Mouse (Mus musculus): Measurements from ENCODE around the gene Ttll13.

GRCm38 (mm10) chr7:80205705-80206589, 40.2 kb upstream of the Ttll13 start:
- TF ChIP-seq EP300 (IDR thresholded peaks at IDR 0.05; ENCODE audit: low read depth) (no peak), CTCF (IDR thresholded peaks at IDR 0.05; ENCODE audit: low read depth) (no peak)

All from liver, postnatal 0 days (tissue).